Mouse (Mus musculus) olfactory bulb, adult 2 months (tissue): ENCODE results near the gene Chd5. TPM values are rescaled to one million over a fixed set of nuclear protein-coding genes. Genes with fewer than 3 reads are reported as not detected.

ENCODE experiments used
- H3K27ac ChIP-seq: fragments of 200-500 bp; 2 replicates; pipeline ENCODE4 v1.5.1; 2012; ENCODE audit warnings: low read depth, low read length; ENCODE audit not compliant: insufficient read depth
- H3K4me1 ChIP-seq: fragments of 200-500 bp; 2 replicates; pipeline ENCODE4 v1.6.1; 2012; ENCODE audit warnings: low read length; ENCODE audit not compliant: control insufficient read depth, insufficient read depth
- H3K4me3 ChIP-seq: fragments of 200-500 bp; 2 replicates; pipeline ENCODE4 v1.5.1; 2012; ENCODE audit warnings: mild to moderate bottlenecking, low read depth, low read length, moderate library complexity; ENCODE audit not compliant: insufficient read depth
- CTCF ChIP-seq: fragments of 200-500 bp; IDR thresholded peaks from 2 replicates; pipeline ENCODE4 v1.5.1; 2012; ENCODE audit warnings: low read depth, mild to moderate bottlenecking, low read length, moderate library complexity; ENCODE audit not compliant: insufficient read depth
- POLR2A ChIP-seq: fragments of 200-500 bp; IDR thresholded peaks from 2 replicates; pipeline ENCODE4 v1.6.1; 2012; ENCODE audit warnings: mild to moderate bottlenecking, low read depth, low read length, moderate library complexity; ENCODE audit not compliant: insufficient read depth
- WGBS: fragments of 180-500 bp; shearing (Covaris S2); methylation state at CpG from one replicate; pipeline ENCODE4 v1.1.7; 2018; 5-methylcytosine and 5-hydroxymethylcytosine counted together
- polyA plus RNA-seq: library from polyadenylated mRNA; stranded (reverse); fragments of >200 nt; gene quantifications from 2 replicates; pipeline ENCODE4 v1.2.4, GENCODE M21; 2012; ENCODE audit warnings: low replicate concordance; ENCODE audit not compliant: missing spikeins, insufficient read depth, insufficient read length

Gene Chd5
- polyA plus RNA-seq, 1 experiment: 36.3 TPM

DNA sequence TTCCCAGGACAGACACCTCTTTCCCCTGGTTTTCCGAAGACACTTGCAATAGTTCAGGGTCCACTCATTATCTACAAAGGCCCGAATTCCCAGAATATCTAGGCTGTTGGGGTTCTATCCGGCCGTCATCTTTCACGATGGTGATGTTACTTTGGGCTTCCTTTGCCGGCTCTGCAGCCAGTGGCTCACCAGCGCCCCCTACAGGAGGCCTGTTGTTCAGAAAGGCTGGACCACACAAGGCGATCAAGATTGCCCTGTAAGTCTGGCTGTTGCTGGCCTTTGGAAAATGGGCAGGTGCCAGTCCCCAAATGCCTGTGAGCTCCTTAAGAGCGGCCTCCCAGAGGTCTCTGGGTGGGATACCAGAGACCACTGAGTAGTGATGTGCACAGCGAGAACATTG lies 96.8 kb downstream of the Chd5 start:
- no peak overlapping the region for H3K27ac ChIP-seq
- TF ChIP-seq CTCF (peak; percentile 93), POLR2A (no peak)
- H3K4me3 ChIP-seq: no peak overlapping the region
- H3K4me1 ChIP-seq: peaks cover 16% of the 10 kb centered on the region
- 13% methylated on average over 10 of the region's 10 CpGs for WGBS

Other genes starting within 250 kb of the Chd5 start
- gene Tnfrsf25, start 222.7 kb upstream of the Chd5 start, polyA plus RNA-seq: not detected in 2 replicates
- gene Espn, start 186.3 kb upstream of the Chd5 start, polyA plus RNA-seq: not detected in 2 replicates
- not detected in 2 replicates for gene Hes2, start 179.8 kb upstream of the Chd5 start, polyA plus RNA-seq
- gene Acot7, start 160.5 kb upstream of the Chd5 start, polyA plus RNA-seq: not detected in 2 replicates
- gene Gpr153, start 64.4 kb upstream of the Chd5 start, polyA plus RNA-seq: not detected in 2 replicates
- not detected in 2 replicates for gene Hes3, start 47.0 kb upstream of the Chd5 start, polyA plus RNA-seq
- gene Icmt, start 41.4 kb upstream of the Chd5 start, polyA plus RNA-seq: not detected in 2 replicates
- gene Rnf207, start 19.7 kb upstream of the Chd5 start, polyA plus RNA-seq: not detected in 2 replicates
- not detected in 2 replicates for gene Rpl22, start 12.9 kb upstream of the Chd5 start, polyA plus RNA-seq
- gene Nphp4, start 138.1 kb downstream of the Chd5 start, polyA plus RNA-seq: not detected in 2 replicates
- not detected in 2 replicates for gene Kcnab2, start 139.2 kb downstream of the Chd5 start, polyA plus RNA-seq